Mouse (Mus musculus) liver, adult 2 months (tissue): ENCODE results near the gene Tfap4.

ENCODE experiments used
- CTCF ChIP-seq: fragments of 200-500 bp; IDR thresholded peaks from 2 replicates; pipeline ENCODE4 v1.5.1; 2011; ENCODE audit warnings: low read depth, low read length, control low read depth
- POLR2A ChIP-seq: fragments of 200-500 bp; IDR thresholded peaks from 2 replicates; pipeline ENCODE4 v1.6.1; 2011; ENCODE audit warnings: low read length, control low read depth; ENCODE audit not compliant: insufficient read depth; ENCODE audit errors: extremely low read depth

- TF ChIP-seq CTCF (no peak), POLR2A (no peak)
Observed at GRCm38 (mm10) chr16:4514383-4514782, 45.3 kb downstream of the Tfap4 start.
